Mouse (Mus musculus) midbrain, embryonic 14.5 days (tissue): ENCODE data around the gene Krt15. TPM values are rescaled to one million over a fixed set of nuclear protein-coding genes. Genes with fewer than 3 reads are reported as not detected.

Source experiments
- polyA plus RNA-seq: library from polyadenylated mRNA; unstranded; fragments of >200 nt; fragmentation: Nextera tagmentation; extraction: Ambion mirVana; gene quantifications from 2 replicates; pipeline ENCODE4 v1.2.1, GENCODE M21; 2014

Krt15 gene
- polyA plus RNA-seq, 1 experiment from 2014 or later = not detected

Other genes starting within 250 kb of the Krt15 start
- not detected in 2 replicates for gene Krtap31-1, start 228.0 kb downstream of the Krt15 start, polyA plus RNA-seq
- gene Gm11565, start 221.2 kb downstream of the Krt15 start, polyA plus RNA-seq = not detected in 2 replicates
- gene Krtap31-2, start 199.6 kb downstream of the Krt15 start, polyA plus RNA-seq = not detected in 2 replicates
- gene Krtap9-5, start 187.5 kb downstream of the Krt15 start, polyA plus RNA-seq = not detected in 2 replicates
- not detected in 2 replicates for gene Krtap29-1, start 156.9 kb downstream of the Krt15 start, polyA plus RNA-seq
- gene Krtap16-1, start 149.3 kb downstream of the Krt15 start, polyA plus RNA-seq = not detected in 2 replicates
- gene Krtap17-1, start 141.9 kb downstream of the Krt15 start, polyA plus RNA-seq = 0.61 TPM in 1 of 2 replicates, not detected in the other
- gene Krt33a, start 119.7 kb downstream of the Krt15 start, polyA plus RNA-seq = not detected in 2 replicates
- not detected in 2 replicates for gene Krt33b, start 106.1 kb downstream of the Krt15 start, polyA plus RNA-seq
- not detected in 2 replicates for gene Krt34, start 94.4 kb downstream of the Krt15 start, polyA plus RNA-seq
- gene Krt31, start 85.4 kb downstream of the Krt15 start, polyA plus RNA-seq = not detected in 2 replicates
- gene Krt32, start 47.7 kb downstream of the Krt15 start, polyA plus RNA-seq = not detected in 2 replicates
- not detected in 2 replicates for gene Krt35, start 39.7 kb downstream of the Krt15 start, polyA plus RNA-seq
- not detected in 2 replicates for gene Krt36, start 30.3 kb downstream of the Krt15 start, polyA plus RNA-seq
- gene Krt13, start 14.4 kb downstream of the Krt15 start, polyA plus RNA-seq = not detected in 2 replicates
- 0.72 and 1.4 TPM in 2 replicates for gene Krt19, start 12.7 kb upstream of the Krt15 start, polyA plus RNA-seq
- not detected in 2 replicates for gene Krt9, start 57.3 kb upstream of the Krt15 start, polyA plus RNA-seq
- not detected in 2 replicates for gene Krt14, start 71.6 kb upstream of the Krt15 start, polyA plus RNA-seq
- gene Krt16, start 113.0 kb upstream of the Krt15 start, polyA plus RNA-seq = not detected in 2 replicates
- gene Krt17, start 125.1 kb upstream of the Krt15 start, polyA plus RNA-seq = not detected in 2 replicates
- not detected in 2 replicates for gene Krt42, start 133.9 kb upstream of the Krt15 start, polyA plus RNA-seq
- gene Eif1, start 184.0 kb upstream of the Krt15 start, polyA plus RNA-seq = 1,318 and 1,476 TPM in 2 replicates
- 0.93 and 1.3 TPM in 2 replicates for gene Gast, start 198.5 kb upstream of the Krt15 start, polyA plus RNA-seq
- gene Hap1, start 220.2 kb upstream of the Krt15 start, polyA plus RNA-seq = 108 and 170 TPM in 2 replicates